Mouse (Mus musculus) gastrocnemius, postnatal 25 days (tissue): ENCODE results near the gene Txlng. TPM values are rescaled to one million over a fixed set of nuclear protein-coding genes. Genes with fewer than 3 reads are reported as not detected.

Source experiments
- DNase-seq: peaks from one replicate; pipeline ENCODE4 v3.0.0; 2022
- microRNA-seq, 2 experiments: library from miRNA; unstranded; fragments of <30 nt; microRNA quantifications; one replicate each; pipeline ENCODE4 v1.2.0; 2021; ENCODE audit warnings: borderline replicate concordance in 2 of 2
- total RNA-seq, 2 experiments: library from RNA; stranded (reverse); gene quantifications; 1 replicate in 1 of 2; 2 replicates in 1 of 2; pipeline ENCODE4 v1.2.3; 2021

The Txlng gene
- total RNA-seq, 2 experiments from 2014 or later, result 6.2 to 7.7 TPM

GRCm38 (mm10) chrX:162760115-162760942 lies 68.9 kb downstream of the Txlng start, which contains the start of gene Rbbp7:
Rbbp7 (plus strand) TSS chrX:162760402.
- DNase-seq, result peak; percentile 95

- no peak for DNase-seq
Observed at GRCm38 (mm10) chrX:162759251-162760114, 69.8 kb downstream of the Txlng start.

GRCm38 (mm10) chrX:162756058-162756457 lies 73.2 kb downstream of the Txlng start:
- no peak for DNase-seq

- DNase-seq, result no peak
Observed at GRCm38 (mm10) chrX:162754314-162754713, 74.9 kb downstream of the Txlng start.

- no peak for DNase-seq
Observed at GRCm38 (mm10) chrX:162752418-162752817, 76.8 kb downstream of the Txlng start.

- no peak for DNase-seq
Observed at GRCm38 (mm10) chrX:162748696-162749420, 80.4 kb downstream of the Txlng start.

GRCm38 (mm10) chrX:162736140-162736659 lies 93.1 kb downstream of the Txlng start:
- DNase-seq, result no peak

- DNase-seq, result peak; percentile 45
Observed at GRCm38 (mm10) chrX:162734997-162735929, 94.0 kb downstream of the Txlng start.

GRCm38 (mm10) chrX:162730031-162730430 lies 99.2 kb downstream of the Txlng start:
- DNase-seq, result no peak

Small RNA genes within 50 kb of the gene (microRNA-seq; reads per million reads assigned to microRNA genes)
- 0 reads per million in 2 experiments for gene Mir3473a

Other genes with a start within 250 kb of the Txlng start
- 1 to 10 TPM; 1.4 to 2.4 TPM for gene Reps2, start 185.8 kb downstream of the Txlng start, total RNA-seq
- 10 to 100 TPM; 78.9 to 86.9 TPM for gene Rbbp7, start 69.1 kb downstream of the Txlng start, total RNA-seq
- 10 to 100 TPM; 21.8 to 24.8 TPM for gene Syap1, start 59.0 kb upstream of the Txlng start, total RNA-seq
- 1 to 10 TPM; 5.1 to 8.4 TPM for gene Ctps2, start 71.8 kb upstream of the Txlng start, total RNA-seq
- not detected for gene S100g, start 135.1 kb upstream of the Txlng start, total RNA-seq